ENCODE assay signal across 11 mouse cellular contexts in the genomic region with DNA sequence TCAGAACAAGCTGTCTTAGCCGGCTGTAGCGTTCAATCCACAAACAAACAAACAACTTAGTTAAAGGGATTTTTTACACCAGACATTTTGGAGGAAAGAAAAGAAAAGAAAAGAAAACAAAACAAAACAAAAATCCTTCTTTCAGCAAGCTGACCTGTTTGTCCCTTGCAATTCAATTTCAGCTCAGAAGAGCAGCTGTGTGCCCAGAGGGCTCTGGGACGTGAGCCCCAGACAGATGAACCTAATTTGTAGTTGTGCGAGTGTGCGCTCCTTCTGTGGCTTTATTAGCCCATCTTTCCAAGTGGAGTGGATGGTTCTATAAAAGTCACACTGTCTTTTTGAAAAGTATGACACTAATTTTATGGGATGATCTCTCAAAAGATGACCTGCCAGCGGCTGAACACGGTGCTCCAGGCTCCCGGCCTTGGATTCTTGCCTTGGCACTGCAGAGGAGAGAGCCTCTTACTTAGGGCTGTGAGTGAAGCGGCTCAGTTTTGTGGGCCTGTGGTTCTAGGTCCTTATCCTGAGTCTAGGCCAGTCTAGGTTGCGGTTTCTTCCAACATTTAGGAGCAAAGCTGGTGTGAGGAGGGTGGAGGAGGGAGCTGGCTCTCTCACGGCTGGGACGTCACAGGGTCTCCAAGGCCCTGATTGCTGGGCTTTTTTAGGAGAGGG. TPM values are rescaled to one million over a fixed set of nuclear protein-coding genes. Genes with fewer than 3 reads are reported as not detected.
DNase-seq lines count a peak whose midpoint lies in the region; ATAC-seq and TF ChIP-seq lines count a peak whose summit lies in the region.
"Had no signal": no experiment of that assay in that cellular context is flagged by ENCODE, and none has a peak within 500 bp of the region (broad histone marks: within the 10 kb centered on the region; RNA-seq: fewer than 3 reads in every experiment).

No protein-coding gene starts in this region.

- H3K4me1 ChIP-seq in forebrain, embryonic 10.5 days = peaks cover 55% of the 10 kb centered on the region
- H3K4me1 ChIP-seq in forebrain, postnatal 0 days (ENCODE audit: insufficient read depth) = peaks cover 27% of the 10 kb centered on the region
- H3K4me1 ChIP-seq in intestine, embryonic 15.5 days (replicated peaks) = peaks cover 35% of the 10 kb centered on the region
- 0 out of 2 replicates have a peak, but pooled peaks cover 4% of the 10 kb centered on the region for H3K4me1 ChIP-seq in intestine, postnatal 0 days (replicated peaks; ENCODE audit: control insufficient read depth, insufficient read depth, low read length)
- peaks cover 67% of the 10 kb centered on the region for H3K4me1 ChIP-seq in embryonic facial prominence, embryonic 10.5 days
- peaks cover 54% of the 10 kb centered on the region for H3K4me1 ChIP-seq in hindbrain, embryonic 15.5 days (replicated peaks)

- H3K9ac ChIP-seq in forebrain, postnatal 0 days = no peak overlapping the region
- no peak overlapping the region for H3K9ac ChIP-seq in intestine, embryonic 15.5 days
- H3K9ac ChIP-seq in intestine, postnatal 0 days (ENCODE audit: low read depth, low read length) = no peak overlapping the region
- H3K9ac ChIP-seq in hindbrain, embryonic 15.5 days = no peak overlapping the region
- H3K9ac ChIP-seq: limb, embryonic 15.5 days had no signal

- no peaks in the 10 kb centered on the region; the same call in 1 of the 2 replicates for H3K36me3 ChIP-seq in forebrain, embryonic 10.5 days (replicated peaks)
- no peaks in the 10 kb centered on the region for H3K36me3 ChIP-seq in forebrain, postnatal 0 days (ENCODE audit: insufficient read depth)
- H3K36me3 ChIP-seq in intestine, embryonic 15.5 days = 0 out of 2 replicates have a peak, but pooled peaks cover 5% of the 10 kb centered on the region
- H3K36me3 ChIP-seq in intestine, postnatal 0 days (ENCODE audit: control insufficient read depth, insufficient read depth) = no peaks in the 10 kb centered on the region
- H3K36me3 ChIP-seq in embryonic facial prominence, embryonic 10.5 days (replicated peaks) = peaks cover 23% of the 10 kb centered on the region
- no peaks in the 10 kb centered on the region for H3K36me3 ChIP-seq in hindbrain, embryonic 15.5 days

- no peak overlapping the region for H3K4me2 ChIP-seq in forebrain, postnatal 0 days (ENCODE audit: low read depth)
- no peak overlapping the region for H3K4me2 ChIP-seq in intestine, embryonic 15.5 days (replicated peaks)
- no peak overlapping the region for H3K4me2 ChIP-seq in intestine, postnatal 0 days (replicated peaks; ENCODE audit: low read depth)
- no peak overlapping the region for H3K4me2 ChIP-seq in hindbrain, embryonic 15.5 days
- H3K4me2 ChIP-seq: limb, embryonic 15.5 days had no signal

- H3K4me3 ChIP-seq in forebrain, embryonic 10.5 days = no peak overlapping the region
- H3K4me3 ChIP-seq in forebrain, postnatal 0 days (ENCODE audit: low read depth, low read length) = no peak overlapping the region
- H3K4me3 ChIP-seq in intestine, embryonic 15.5 days (replicated peaks) = no peak overlapping the region
- H3K4me3 ChIP-seq in intestine, postnatal 0 days (ENCODE audit: low read depth, low read length) = no peak overlapping the region
- no peak overlapping the region for H3K4me3 ChIP-seq in embryonic facial prominence, embryonic 10.5 days
- H3K4me3 ChIP-seq in hindbrain, embryonic 15.5 days = no peak overlapping the region
- H3K4me3 ChIP-seq: limb, embryonic 15.5 days had no signal

- 70% methylated on average over 12 of the region's 12 CpGs for WGBS in forebrain, embryonic 10.5 days
- 62% methylated on average over 12 of the region's 12 CpGs for WGBS in forebrain, postnatal 0 days
- WGBS in intestine, embryonic 15.5 days = 77% methylated on average over 12 of the region's 12 CpGs
- WGBS in intestine, postnatal 0 days = 82% methylated on average over 12 of the region's 12 CpGs
- 51% methylated on average over 12 of the region's 12 CpGs for WGBS in embryonic facial prominence, embryonic 10.5 days
- WGBS in hindbrain, embryonic 15.5 days = 51% methylated on average over 12 of the region's 12 CpGs

- H3K27ac ChIP-seq in forebrain, embryonic 10.5 days = peak overlapping the region; percentile 56
- H3K27ac ChIP-seq in forebrain, postnatal 0 days (ENCODE audit: low read depth, low read length) = no peak overlapping the region
- H3K27ac ChIP-seq in intestine, embryonic 15.5 days = 0 out of 2 replicates have a peak overlapping the region, but pooled peaks have one; percentile 9
- no peak overlapping the region for H3K27ac ChIP-seq in intestine, postnatal 0 days (ENCODE audit: low read depth, low read length)
- peak overlapping the region; percentile 70 for H3K27ac ChIP-seq in embryonic facial prominence, embryonic 10.5 days (replicated peaks)
- peak overlapping the region; percentile 9; the same call in 1 of the 2 replicates for H3K27ac ChIP-seq in hindbrain, embryonic 15.5 days (replicated peaks)

- H3K27me3 ChIP-seq in forebrain, embryonic 10.5 days (ENCODE audit: poor library complexity, severe bottlenecking) = no peaks in the 10 kb centered on the region
- H3K27me3 ChIP-seq in forebrain, postnatal 0 days (ENCODE audit: insufficient read depth, low read length) = no peaks in the 10 kb centered on the region
- no peaks in the 10 kb centered on the region for H3K27me3 ChIP-seq in intestine, embryonic 15.5 days (replicated peaks)
- no peaks in the 10 kb centered on the region for H3K27me3 ChIP-seq in intestine, postnatal 0 days (replicated peaks; ENCODE audit: control insufficient read depth, insufficient read depth, low read length)
- no peaks in the 10 kb centered on the region for H3K27me3 ChIP-seq in embryonic facial prominence, embryonic 10.5 days (replicated peaks; ENCODE audit: low read depth, poor library complexity, severe bottlenecking)
- H3K27me3 ChIP-seq in hindbrain, embryonic 15.5 days = no peaks in the 10 kb centered on the region
- H3K27me3 ChIP-seq: limb, embryonic 15.5 days had no signal

- no peaks in the 10 kb centered on the region for H3K9me3 ChIP-seq in forebrain, embryonic 10.5 days
- H3K9me3 ChIP-seq in forebrain, postnatal 0 days (ENCODE audit: low read length) = no peaks in the 10 kb centered on the region
- H3K9me3 ChIP-seq in intestine, embryonic 15.5 days = no peaks in the 10 kb centered on the region
- no peaks in the 10 kb centered on the region for H3K9me3 ChIP-seq in intestine, postnatal 0 days (ENCODE audit: control insufficient read depth)
- H3K9me3 ChIP-seq in embryonic facial prominence, embryonic 10.5 days = no peaks in the 10 kb centered on the region
- H3K9me3 ChIP-seq in hindbrain, embryonic 15.5 days = no peaks in the 10 kb centered on the region
- H3K9me3 ChIP-seq: limb, embryonic 15.5 days had no signal

- DNase-seq in forebrain, embryonic 10.5 days (ENCODE audit: extremely low spot score, low spot score) = no peak
- DNase-seq in forebrain, postnatal 0 days = no peak
- DNase-seq in embryonic facial prominence, embryonic 10.5 days (ENCODE audit: low spot score) = no peak
- no peak for DNase-seq in lung, adult 18-20 months
- no peak for DNase-seq in thymus, postnatal 10 days (ENCODE audit: low spot score in 2 of 2)
- DNase-seq: lung, postnatal 14 days; right cerebral cortex, postnatal 4 days had no signal

- no peak for ATAC-seq in forebrain, postnatal 0 days
- no peak for ATAC-seq in intestine, embryonic 15.5 days
- no peak for ATAC-seq in intestine, postnatal 0 days
- ATAC-seq in hindbrain, embryonic 15.5 days (ENCODE audit: low FRiP score, low read depth) = no peak

- TF ChIP-seq CTCF in forebrain, postnatal 0 days (IDR thresholded peaks at IDR 0.05; ENCODE audit: low read depth) = no peak
- no peak for TF ChIP-seq CTCF in intestine, postnatal 0 days (IDR thresholded peaks at IDR 0.05; ENCODE audit: low read depth)

RNA-seq across cellular contexts. Expression of gene Afap1, which starts 22.6 kb away (rescaled TPM):
- 12.8 and 14.3 TPM in 2 replicates for polyA plus RNA-seq in forebrain, embryonic 10.5 days (2016; fragmentation: Nextera tagmentation; extraction: Ambion mirVana)
- total RNA-seq in forebrain, postnatal 0 days (2014; rRNA removed) = 44.2 and 48.2 TPM in 2 replicates
- polyA plus RNA-seq in forebrain, postnatal 0 days (2015; fragmentation: Nextera tagmentation; extraction: Ambion mirVana) = 45.6 and 49.3 TPM in 2 replicates
- polyA plus RNA-seq in intestine, embryonic 15.5 days (2015; fragmentation: Nextera tagmentation; extraction: Ambion mirVana) = 15.4 and 18.4 TPM in 2 replicates
- polyA plus RNA-seq in intestine, postnatal 0 days (2015; fragmentation: Nextera tagmentation; extraction: Ambion mirVana) = 7.9 and 8.1 TPM in 2 replicates
- polyA plus RNA-seq in embryonic facial prominence, embryonic 10.5 days (2016; fragmentation: Nextera tagmentation; extraction: Ambion mirVana) = 26.6 and 26.8 TPM in 2 replicates
- 67.5 and 73.2 TPM in 2 replicates for polyA plus RNA-seq in hindbrain, embryonic 15.5 days (2015; fragmentation: Nextera tagmentation; extraction: Ambion mirVana)

Comparison
In these comparisons a context has a peak if more than half of its experiments do, and no peak if none do; other contexts are left out.
1. H3K27ac ChIP-seq: peak in forebrain, embryonic 10.5 days (single experiment), intestine, embryonic 15.5 days (single experiment), embryonic facial prominence, embryonic 10.5 days (single experiment) and hindbrain, embryonic 15.5 days (single experiment); none in forebrain, postnatal 0 days (single experiment) and intestine, postnatal 0 days (single experiment).